Mouse (Mus musculus) spleen, postnatal 10 days (tissue): ENCODE results near the gene Trpm4.

Source experiments
- DNase-seq, 2 experiments: peaks; one replicate each; pipeline ENCODE4 v3.0.0; 2021 to 2022; ENCODE audit warnings: low spot score in 2 of 2

The Trpm4 gene

GRCm38 (mm10) chr7:45353041-45353440, 19.5 kb upstream of the Trpm4 start:
- DNase-seq, result no peak

- DNase-seq, result no peak
Observed at GRCm38 (mm10) chr7:45346905-45347304, 13.3 kb upstream of the Trpm4 start.

GRCm38 (mm10) chr7:45343543-45343942, 10.0 kb upstream of the Trpm4 start:
- DNase-seq, result peak in 1 of 2 experiments; percentile 54

- no peak for DNase-seq
Observed at GRCm38 (mm10) chr7:45342081-45342480, 8.5 kb upstream of the Trpm4 start.

- peak; percentile 35 to 86 for DNase-seq
Observed at GRCm38 (mm10) chr7:45341303-45341702, 7.7 kb upstream of the Trpm4 start.

- DNase-seq, result peak; percentile 17 to 51
Observed at GRCm38 (mm10) chr7:45340669-45341068, 7.1 kb upstream of the Trpm4 start.

GRCm38 (mm10) chr7:45340066-45340442, 6.5 kb upstream of the Trpm4 start:
- no peak for DNase-seq

GRCm38 (mm10) chr7:45339410-45340065, 6.0 kb upstream of the Trpm4 start:
- DNase-seq, result peak; percentile 50 to 62

GRCm38 (mm10) chr7:45338161-45338911, 4.8 kb upstream of the Trpm4 start:
- DNase-seq, result peak in 1 of 2 experiments; percentile 47

GRCm38 (mm10) chr7:45337469-45337868, 3.9 kb upstream of the Trpm4 start:
- no peak for DNase-seq

- no peak for DNase-seq
Observed at GRCm38 (mm10) chr7:45336319-45336718, 2.7 kb upstream of the Trpm4 start.

- DNase-seq, result no peak
Observed at GRCm38 (mm10) chr7:45335056-45335455, 1.5 kb upstream of the Trpm4 start, which contains the start of gene Hrc. Gene Hrc (plus strand): TSS chr7:45335290.

GRCm38 (mm10) chr7:45334605-45335004, 1.0 kb upstream of the Trpm4 start:
- DNase-seq, result no peak

GRCm38 (mm10) chr7:45332685-45333425, 725 bp downstream of the Trpm4 start:
- peak in 1 of 2 experiments; percentile 37 for DNase-seq

GRCm38 (mm10) chr7:45331502-45331901, 2.1 kb downstream of the Trpm4 start:
- DNase-seq, result no peak

GRCm38 (mm10) chr7:45328841-45329475, 4.6 kb downstream of the Trpm4 start:
- DNase-seq, result no peak

GRCm38 (mm10) chr7:45325800-45326199, 7.8 kb downstream of the Trpm4 start:
- no peak for DNase-seq

GRCm38 (mm10) chr7:45323069-45323468, 10.5 kb downstream of the Trpm4 start:
- DNase-seq, result no peak

GRCm38 (mm10) chr7:45322245-45322644, 11.3 kb downstream of the Trpm4 start:
- no peak for DNase-seq

GRCm38 (mm10) chr7:45316536-45316935, 17.0 kb downstream of the Trpm4 start:
- no peak for DNase-seq

- no peak for DNase-seq
Observed at GRCm38 (mm10) chr7:45315182-45315701, 18.3 kb downstream of the Trpm4 start.

GRCm38 (mm10) chr7:45313495-45313894, 20.1 kb downstream of the Trpm4 start:
- no peak for DNase-seq
